Mouse (Mus musculus) heart, postnatal 0 days (tissue): ENCODE measurements around the gene Cavin4.
A peak's percentile ranks its signal among the peaks of the same experiment; 100 is the strongest.

ENCODE experiments used
- CTCF ChIP-seq: IDR thresholded peaks from 2 replicates; pipeline ENCODE4 v1.5.1; 2016; ENCODE audit warnings: antibody characterized with exemption, control low read depth, low read depth
- EP300 ChIP-seq: IDR thresholded peaks from 2 replicates; pipeline ENCODE4 v1.6.1; 2016; ENCODE audit warnings: antibody characterized with exemption, low read depth

- TF ChIP-seq CTCF (peak; percentile 87), EP300 (no peak)
Measured at GRCm38 (mm10) chr4:48680648-48681343, 17.5 kb downstream of the Cavin4 start.
